In the genomic region with DNA sequence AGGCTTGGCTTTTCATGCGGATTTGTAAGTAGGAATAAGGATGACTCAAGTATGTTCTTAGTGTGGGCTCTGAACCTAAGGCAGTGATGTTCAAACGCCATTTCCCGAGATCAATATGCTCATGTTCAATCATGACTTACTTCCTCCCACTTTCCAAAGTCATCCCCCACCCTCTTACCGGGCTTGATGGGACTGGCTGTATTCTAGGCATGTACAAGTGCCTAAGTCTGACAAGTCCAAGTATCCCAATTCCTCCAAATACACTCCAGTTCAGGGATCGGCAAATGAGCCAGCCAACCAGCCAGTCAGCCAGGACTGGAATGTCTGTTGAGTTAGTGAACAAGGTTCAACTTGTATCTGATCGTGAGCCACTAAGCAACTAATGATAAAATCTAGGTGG, we compare ENCODE assay signal across 27 mouse cellular contexts. TPM values are rescaled to one million over a fixed set of nuclear protein-coding genes. Genes with fewer than 3 reads are reported as not detected.
A peak's percentile ranks its signal among the peaks of the same experiment; 100 is the strongest.
DNase-seq lines count a peak whose midpoint lies in the region; ATAC-seq and TF ChIP-seq lines count a peak whose summit lies in the region.
"Had no signal": no experiment of that assay in that cellular context is flagged by ENCODE, and none has a peak within 500 bp of the region (broad histone marks: within the 10 kb centered on the region; RNA-seq: fewer than 3 reads in every experiment).

No protein-coding gene starts in this region.

- H3K4me3 ChIP-seq in heart, embryonic 11.5 days (ENCODE audit: low read depth, low read length): no peak overlapping the region
- H3K4me3 ChIP-seq in intestine, embryonic 14.5 days (ENCODE audit: low read depth, low read length): no peak overlapping the region
- H3K4me3 ChIP-seq in intestine, embryonic 15.5 days (replicated peaks): no peak overlapping the region
- peak overlapping the region; percentile 22; the same call in 1 of the 2 replicates for H3K4me3 ChIP-seq in testis, adult 2 months (ENCODE audit: control insufficient read depth, low read depth, low read length)
- H3K4me3 ChIP-seq in stomach, postnatal 0 days (ENCODE audit: low read depth, low read length): no peak overlapping the region
- H3K4me3 ChIP-seq in hindbrain, embryonic 12.5 days: no peak overlapping the region
- H3K4me3 ChIP-seq: embryonic facial prominence, embryonic 10.5 days; embryonic facial prominence, embryonic 12.5 days; forebrain, embryonic 13.5 days had no signal

- peak; percentile 53 for DNase-seq in heart, adult 11 months
- peak; percentile 34 for DNase-seq in intestine, embryonic 14.5 days (ENCODE audit: low spot score)
- DNase-seq in testis, postnatal 10 days (ENCODE audit: low spot score): no peak
- DNase-seq in stomach, postnatal 0 days (ENCODE audit: low spot score): peak; percentile 6
- DNase-seq: adrenal gland, adult 8-10 months; adrenal gland, postnatal 14 days; adrenal gland, postnatal 36 days; B cell, adult 2 months; cerebellum, adult 11-12 months; cerebellum, adult 2 months; cerebellum, adult 9-10 months; cerebellum, postnatal 10 days; cerebellum, postnatal 25 days had no signal

- 87% methylated on average over 6 of the region's 6 CpGs for WGBS in heart, embryonic 11.5 days (ENCODE audit: insufficient replicate concordance)
- 92% methylated on average over 6 of the region's 6 CpGs for WGBS in intestine, embryonic 14.5 days
- 86% methylated on average over 6 of the region's 6 CpGs for WGBS in intestine, embryonic 15.5 days
- 88% methylated on average over 6 of the region's 6 CpGs for WGBS in stomach, postnatal 0 days
- WGBS in hindbrain, embryonic 12.5 days: 92% methylated on average over 6 of the region's 6 CpGs

- no peaks in the 10 kb centered on the region for H3K4me1 ChIP-seq in heart, embryonic 11.5 days (ENCODE audit: control insufficient read depth, insufficient read depth, low read length)
- no peaks in the 10 kb centered on the region for H3K4me1 ChIP-seq in intestine, embryonic 14.5 days (replicated peaks; ENCODE audit: control insufficient read depth, insufficient read depth, low read length)
- H3K4me1 ChIP-seq in intestine, embryonic 15.5 days (replicated peaks): no peaks in the 10 kb centered on the region
- H3K4me1 ChIP-seq in testis, adult 2 months (ENCODE audit: control insufficient read depth, insufficient read depth, low read length): no peaks in the 10 kb centered on the region; the same call in 1 of the 2 replicates
- no peaks in the 10 kb centered on the region for H3K4me1 ChIP-seq in stomach, postnatal 0 days (replicated peaks; ENCODE audit: control insufficient read depth, insufficient read depth)
- H3K4me1 ChIP-seq in hindbrain, embryonic 12.5 days: no peaks in the 10 kb centered on the region
- H3K4me1 ChIP-seq: embryonic facial prominence, embryonic 10.5 days; embryonic facial prominence, embryonic 12.5 days; forebrain, embryonic 13.5 days had no signal

- H3K9ac ChIP-seq in heart, embryonic 11.5 days (ENCODE audit: low read depth, low read length): no peak overlapping the region
- no peak overlapping the region for H3K9ac ChIP-seq in intestine, embryonic 14.5 days (ENCODE audit: low read length)
- no peak overlapping the region for H3K9ac ChIP-seq in intestine, embryonic 15.5 days
- no peak overlapping the region for H3K9ac ChIP-seq in stomach, postnatal 0 days (ENCODE audit: low read length)
- no peak overlapping the region for H3K9ac ChIP-seq in hindbrain, embryonic 12.5 days
- H3K9ac ChIP-seq: embryonic facial prominence, embryonic 12.5 days; forebrain, embryonic 13.5 days had no signal

- no peaks in the 10 kb centered on the region for H3K36me3 ChIP-seq in heart, embryonic 11.5 days (ENCODE audit: control insufficient read depth, insufficient read depth, low read length)
- H3K36me3 ChIP-seq in intestine, embryonic 14.5 days (ENCODE audit: control insufficient read depth, insufficient read depth, low read length): no peaks in the 10 kb centered on the region
- no peaks in the 10 kb centered on the region for H3K36me3 ChIP-seq in intestine, embryonic 15.5 days
- H3K36me3 ChIP-seq in testis, adult 2 months (ENCODE audit: control insufficient read depth, insufficient read depth, low read length): no peaks in the 10 kb centered on the region
- no peaks in the 10 kb centered on the region for H3K36me3 ChIP-seq in stomach, postnatal 0 days (ENCODE audit: control insufficient read depth, insufficient read depth, low read length)
- no peaks in the 10 kb centered on the region for H3K36me3 ChIP-seq in hindbrain, embryonic 12.5 days
- H3K36me3 ChIP-seq: embryonic facial prominence, embryonic 10.5 days; embryonic facial prominence, embryonic 12.5 days; G1E had no signal

- TF ChIP-seq CTCF in testis, adult 2 months (IDR thresholded peaks at IDR 0.05; ENCODE audit: control insufficient read depth, insufficient read depth, insufficient replicate concordance, low read depth, low read length): no peak
- TF ChIP-seq CTCF in stomach, postnatal 0 days (IDR thresholded peaks at IDR 0.05; ENCODE audit: low read depth): no peak

- no peaks in the 10 kb centered on the region for H3K27me3 ChIP-seq in heart, embryonic 11.5 days (ENCODE audit: control insufficient read depth, insufficient read depth, low read length)
- H3K27me3 ChIP-seq in intestine, embryonic 14.5 days (replicated peaks; ENCODE audit: control insufficient read depth, insufficient read depth, low read length): no peaks in the 10 kb centered on the region
- H3K27me3 ChIP-seq in intestine, embryonic 15.5 days (replicated peaks): no peaks in the 10 kb centered on the region
- no peaks in the 10 kb centered on the region for H3K27me3 ChIP-seq in testis, adult 2 months (ENCODE audit: control insufficient read depth, insufficient read depth, low read length)
- H3K27me3 ChIP-seq in stomach, postnatal 0 days (ENCODE audit: control insufficient read depth, insufficient read depth, low read length): no peaks in the 10 kb centered on the region
- no peaks in the 10 kb centered on the region for H3K27me3 ChIP-seq in hindbrain, embryonic 12.5 days
- H3K27me3 ChIP-seq: CH12.LX; embryonic facial prominence, embryonic 12.5 days; forebrain, embryonic 13.5 days; Patski had no signal

- TF ChIP-seq POLR2A in testis, adult 2 months (IDR thresholded peaks at IDR 0.05; ENCODE audit: control insufficient read depth, low read depth, low read length): no peak

- ATAC-seq in heart, embryonic 11.5 days (replicated peaks; ENCODE audit: insufficient number of reproducible peaks, low FRiP score, low TSS enrichment): no peak
- ATAC-seq in intestine, embryonic 14.5 days (replicated peaks; ENCODE audit: low FRiP score, low TSS enrichment, low read depth): no peak
- ATAC-seq in intestine, embryonic 15.5 days: no peak
- no peak for ATAC-seq in stomach, postnatal 0 days (ENCODE audit: low FRiP score, low TSS enrichment)
- no peak for ATAC-seq in hindbrain, embryonic 12.5 days (ENCODE audit: low FRiP score)
- ATAC-seq: activated CD4-positive, CD25-positive, alpha-beta regulatory T cell, adult 4 months; CD4-positive, CD25-positive, alpha-beta regulatory T cell, adult 4 months; forebrain, embryonic 13.5 days; Patski had no signal

- no peak for TF ChIP-seq EP300 in stomach, postnatal 0 days (optimal IDR thresholded peaks at IDR 0.05)

- H3K27ac ChIP-seq in heart, embryonic 11.5 days (ENCODE audit: low read depth, low read length): no peak overlapping the region
- no peak overlapping the region for H3K27ac ChIP-seq in intestine, embryonic 14.5 days (ENCODE audit: low read depth)
- H3K27ac ChIP-seq in intestine, embryonic 15.5 days: no peak overlapping the region
- no peak overlapping the region for H3K27ac ChIP-seq in testis, adult 2 months (ENCODE audit: control insufficient read depth, insufficient read depth, low read depth, low read length)
- no peak overlapping the region for H3K27ac ChIP-seq in stomach, postnatal 0 days (replicated peaks)
- H3K27ac ChIP-seq in hindbrain, embryonic 12.5 days: no peak overlapping the region
- H3K27ac ChIP-seq: embryonic facial prominence, embryonic 10.5 days; embryonic facial prominence, embryonic 12.5 days; forebrain, embryonic 13.5 days had no signal

- no peak overlapping the region for H3K4me2 ChIP-seq in heart, embryonic 11.5 days
- no peak overlapping the region for H3K4me2 ChIP-seq in intestine, embryonic 14.5 days (ENCODE audit: low read length)
- H3K4me2 ChIP-seq in intestine, embryonic 15.5 days (replicated peaks): no peak overlapping the region
- no peak overlapping the region for H3K4me2 ChIP-seq in stomach, postnatal 0 days (replicated peaks; ENCODE audit: low read depth)
- no peak overlapping the region for H3K4me2 ChIP-seq in hindbrain, embryonic 12.5 days (replicated peaks)
- H3K4me2 ChIP-seq: embryonic facial prominence, embryonic 12.5 days; forebrain, embryonic 13.5 days had no signal

- no peaks in the 10 kb centered on the region for H3K9me3 ChIP-seq in heart, embryonic 11.5 days (replicated peaks; ENCODE audit: control insufficient read depth, low read length)
- H3K9me3 ChIP-seq in intestine, embryonic 14.5 days (ENCODE audit: control insufficient read depth, low read length): no peaks in the 10 kb centered on the region
- H3K9me3 ChIP-seq in intestine, embryonic 15.5 days: no peaks in the 10 kb centered on the region
- H3K9me3 ChIP-seq in stomach, postnatal 0 days (ENCODE audit: control insufficient read depth, low read length): no peaks in the 10 kb centered on the region
- H3K9me3 ChIP-seq in hindbrain, embryonic 12.5 days (replicated peaks): peaks cover 3% of the 10 kb centered on the region
- H3K9me3 ChIP-seq: embryonic facial prominence, embryonic 12.5 days; forebrain, embryonic 13.5 days; G1E had no signal

RNA-seq across cellular contexts. Expression of a gene that starts 12.9 kb away (rescaled TPM):
- polyA plus RNA-seq in heart, embryonic 11.5 days (2014; fragmentation: Nextera tagmentation; extraction: Ambion mirVana): 172 and 173 TPM in 2 replicates
- polyA plus RNA-seq in intestine, embryonic 14.5 days (2014; fragmentation: Nextera tagmentation; extraction: Ambion mirVana): 186 and 200 TPM in 2 replicates
- polyA plus RNA-seq in intestine, embryonic 15.5 days (2015; fragmentation: Nextera tagmentation; extraction: Ambion mirVana): 206 and 240 TPM in 2 replicates
- 32.0 and 36.9 TPM in 2 replicates for polyA plus RNA-seq in testis, adult 2 months (2012; rRNA removed)
- polyA plus RNA-seq in stomach, postnatal 0 days (2015; fragmentation: Nextera tagmentation; extraction: Ambion mirVana): 203 and 210 TPM in 2 replicates
- polyA plus RNA-seq in hindbrain, embryonic 12.5 days (2016; fragmentation: Nextera tagmentation; extraction: Ambion mirVana): 264 and 270 TPM in 2 replicates

RNA-seq across cellular contexts. Expression of a gene that starts 15.7 kb away (rescaled TPM):
- not detected in 2 replicates for polyA plus RNA-seq in heart, embryonic 11.5 days (2014; fragmentation: Nextera tagmentation; extraction: Ambion mirVana)
- polyA plus RNA-seq in intestine, embryonic 14.5 days (2014; fragmentation: Nextera tagmentation; extraction: Ambion mirVana): not detected in 2 replicates
- not detected in 2 replicates for polyA plus RNA-seq in intestine, embryonic 15.5 days (2015; fragmentation: Nextera tagmentation; extraction: Ambion mirVana)
- 219 and 252 TPM in 2 replicates for polyA plus RNA-seq in testis, adult 2 months (2012; rRNA removed)
- polyA plus RNA-seq in stomach, postnatal 0 days (2015; fragmentation: Nextera tagmentation; extraction: Ambion mirVana): not detected in 2 replicates
- 0.13 and 0.27 TPM in 2 replicates for polyA plus RNA-seq in hindbrain, embryonic 12.5 days (2016; fragmentation: Nextera tagmentation; extraction: Ambion mirVana)
- polyA plus RNA-seq: activated CD4-positive, CD25-positive, alpha-beta regulatory T cell, adult 4 months; CD4-positive, CD25-positive, alpha-beta regulatory T cell, adult 4 months; cortical plate, adult 2 months; embryonic facial prominence, embryonic 14.5 days; G1E; Patski had no signal

Comparison
In these comparisons a context has a peak if more than half of its experiments do, and no peak if none do; other contexts are left out.
1. RNA of a gene that starts 15.7 kb away (polyA plus RNA-seq): 219 to 252 TPM in testis, adult 2 months; 0.13 to 0.27 TPM in hindbrain, embryonic 12.5 days, not detected in intestine, embryonic 15.5 days, not detected in stomach, postnatal 0 days, not detected in heart, embryonic 11.5 days and not detected in intestine, embryonic 14.5 days; every median in the first group is over 100 times any median in the second.